Mouse (Mus musculus) heart, embryonic 12.5 days (tissue): ENCODE data around the gene Gna13. TPM values are rescaled to one million over a fixed set of nuclear protein-coding genes. Genes with fewer than 3 reads are reported as not detected.
A peak's percentile ranks its signal among the peaks of the same experiment; 100 is the strongest.

ENCODE experiments used
- ATAC-seq: fragments of 200-750 bp; cut with Nextera tagmentation; 2 replicates; pipeline ENCODE4 v1.8.0; 2017; ENCODE audit warnings: moderate TSS enrichment, moderate library complexity; ENCODE audit not compliant: insufficient number of reproducible peaks, low FRiP score
- H3K27ac ChIP-seq: fragments of 300-500 bp; sonication (generic); 2 replicates; pipeline ENCODE4 v1.5.1; 2016; ENCODE audit warnings: mild to moderate bottlenecking, moderate library complexity; ENCODE audit not compliant: poor library complexity, severe bottlenecking
- H3K27me3 ChIP-seq: fragments of 300-500 bp; sonication (generic); replicated peaks from 2 replicates; pipeline ENCODE4 v1.6.1; 2016; ENCODE audit warnings: mild to moderate bottlenecking, moderate library complexity
- H3K36me3 ChIP-seq: fragments of 300-500 bp; sonication (generic); 2 replicates; pipeline ENCODE4 v1.6.1; 2016; ENCODE audit warnings: mild to moderate bottlenecking, moderate library complexity
- H3K4me1 ChIP-seq: fragments of 300-500 bp; sonication (generic); replicated peaks from 2 replicates; pipeline ENCODE4 v1.6.1; 2016; ENCODE audit warnings: mild to moderate bottlenecking
- H3K4me2 ChIP-seq: fragments of 300-500 bp; sonication (generic); 2 replicates; pipeline ENCODE4 v1.6.1; 2016; ENCODE audit warnings: mild to moderate bottlenecking, moderate library complexity
- H3K4me3 ChIP-seq: fragments of 300-500 bp; sonication (generic); 2 replicates; pipeline ENCODE4 v1.5.1; 2016; ENCODE audit warnings: mild to moderate bottlenecking
- H3K9ac ChIP-seq: fragments of 300-500 bp; sonication (generic); 2 replicates; pipeline ENCODE4 v1.6.1; 2016; ENCODE audit warnings: mild to moderate bottlenecking, moderate library complexity
- H3K9me3 ChIP-seq: fragments of 300-500 bp; sonication (generic); replicated peaks from 2 replicates; pipeline ENCODE4 v1.6.1; 2016; ENCODE audit warnings: mild to moderate bottlenecking, moderate library complexity
- WGBS: fragments of 180-500 bp; shearing (Covaris S2); methylation state at CpG from one replicate; pipeline ENCODE4 v1.1.7; 2016; 5-methylcytosine and 5-hydroxymethylcytosine counted together
- polyA plus RNA-seq: library from polyadenylated mRNA; unstranded; fragments of >200 nt; fragmentation: Nextera tagmentation; extraction: Ambion mirVana; gene quantifications from 2 replicates; pipeline ENCODE4 v1.2.1, GENCODE M21; 2016

The Gna13 gene
- polyA plus RNA-seq, 1 experiment from 2014 or later = 21.6 TPM

- Histone ChIP-seq H3K27ac (no peak overlapping the region), H3K4me3 (no peak overlapping the region), H3K9me3 (no peaks in the 10 kb centered on the region), H3K27me3 (no peaks in the 10 kb centered on the region), H3K4me2 (no peak overlapping the region), H3K4me1 (peaks cover 9% of the 10 kb centered on the region), H3K36me3 (no peaks in the 10 kb centered on the region), H3K9ac (no peak overlapping the region)
- WGBS = 87% methylated on average over 5 of the region's 5 CpGs
- no peak for ATAC-seq
Measured at GRCm38 (mm10) chr11:109414802-109415201, 52.2 kb downstream of the Gna13 start.

GRCm38 (mm10) chr11:109416709-109417420 is 54.2 kb downstream of the Gna13 start:
- Histone ChIP-seq H3K9ac (no peak overlapping the region), H3K4me2 (no peak overlapping the region), H3K36me3 (no peaks in the 10 kb centered on the region), H3K27me3 (no peaks in the 10 kb centered on the region), H3K9me3 (0 out of 2 replicates have a peak, but pooled peaks cover under 1% of the 10 kb centered on the region), H3K27ac (no peak overlapping the region), H3K4me1 (peaks cover 10% of the 10 kb centered on the region), H3K4me3 (no peak overlapping the region)
- no peak for ATAC-seq
- WGBS = 70% methylated on average over 8 of the region's 8 CpGs

GRCm38 (mm10) chr11:109417472-109418040 is 54.9 kb downstream of the Gna13 start:
- WGBS = 78% methylated on average over 9 of the region's 9 CpGs
- Histone ChIP-seq H3K27me3 (no peaks in the 10 kb centered on the region), H3K4me1 (peaks cover 10% of the 10 kb centered on the region), H3K4me3 (no peak overlapping the region), H3K27ac (no peak overlapping the region), H3K9me3 (peaks cover 4% of the 10 kb centered on the region; the same call in 1 of the 2 replicates), H3K36me3 (no peaks in the 10 kb centered on the region), H3K9ac (no peak overlapping the region), H3K4me2 (no peak overlapping the region)
- ATAC-seq = no peak

GRCm38 (mm10) chr11:109419461-109419860 is 56.8 kb downstream of the Gna13 start:
- H3K36me3 ChIP-seq = no peaks in the 10 kb centered on the region
- H3K9me3 ChIP-seq = peaks cover 4% of the 10 kb centered on the region; the same call in 1 of the 2 replicates
- WGBS = 53% methylated on average over 4 of the region's 4 CpGs
- H3K4me3 ChIP-seq = no peak overlapping the region
- no peak overlapping the region for H3K9ac ChIP-seq
- H3K27ac ChIP-seq = no peak overlapping the region
- no peaks in the 10 kb centered on the region for H3K27me3 ChIP-seq
- H3K4me2 ChIP-seq = peak overlapping the region; percentile 29; the same call in 1 of the 2 replicates
- H3K4me1 ChIP-seq = peaks cover 10% of the 10 kb centered on the region
- no peak for ATAC-seq

GRCm38 (mm10) chr11:109419961-109420566 is 57.4 kb downstream of the Gna13 start:
- H3K4me2 ChIP-seq = peak overlapping the region; percentile 29

GRCm38 (mm10) chr11:109420567-109420962 is 57.9 kb downstream of the Gna13 start:
- H3K36me3 ChIP-seq = no peaks in the 10 kb centered on the region
- no peak for ATAC-seq
- 84% methylated on average over 14 of the region's 14 CpGs for WGBS
- no peak overlapping the region for H3K27ac ChIP-seq
- peaks cover 4% of the 10 kb centered on the region; the same call in 1 of the 2 replicates for H3K9me3 ChIP-seq
- H3K4me1 ChIP-seq = peaks cover 13% of the 10 kb centered on the region
- no peak overlapping the region for H3K4me3 ChIP-seq
- H3K9ac ChIP-seq = no peak overlapping the region
- H3K4me2 ChIP-seq = no peak overlapping the region
- H3K27me3 ChIP-seq = no peaks in the 10 kb centered on the region

More at GRCm38 (mm10) chr11:109419961-109420566, 57.4 kb downstream of the Gna13 start:
- Histone ChIP-seq H3K27me3 (no peaks in the 10 kb centered on the region), H3K9me3 (peaks cover 4% of the 10 kb centered on the region; the same call in 1 of the 2 replicates), H3K4me1 (peaks cover 11% of the 10 kb centered on the region), H3K4me3 (no peak overlapping the region), H3K27ac (no peak overlapping the region), H3K36me3 (no peaks in the 10 kb centered on the region), H3K9ac (no peak overlapping the region)
- ATAC-seq = no peak
- 42% methylated on average over 16 of the region's 16 CpGs for WGBS

- Histone ChIP-seq H3K4me2 (no peak overlapping the region), H3K9ac (no peak overlapping the region), H3K9me3 (peaks cover 4% of the 10 kb centered on the region; the same call in 1 of the 2 replicates), H3K27ac (no peak overlapping the region), H3K27me3 (no peaks in the 10 kb centered on the region), H3K4me3 (no peak overlapping the region), H3K4me1 (peaks cover 13% of the 10 kb centered on the region), H3K36me3 (no peaks in the 10 kb centered on the region)
- ATAC-seq = no peak
- WGBS = 74% methylated on average over 5 of the region's 5 CpGs
Measured at GRCm38 (mm10) chr11:109421205-109421604, 58.6 kb downstream of the Gna13 start.

GRCm38 (mm10) chr11:109422263-109422662 is 59.6 kb downstream of the Gna13 start:
- H3K4me1 ChIP-seq = peaks cover 16% of the 10 kb centered on the region
- no peaks in the 10 kb centered on the region for H3K36me3 ChIP-seq
- H3K9ac ChIP-seq = no peak overlapping the region
- H3K27ac ChIP-seq = no peak overlapping the region
- WGBS = 94% methylated on average over 4 of the region's 4 CpGs
- H3K4me2 ChIP-seq = no peak overlapping the region
- peaks cover 4% of the 10 kb centered on the region; the same call in 1 of the 2 replicates for H3K9me3 ChIP-seq
- H3K4me3 ChIP-seq = no peak overlapping the region
- ATAC-seq = no peak
- no peaks in the 10 kb centered on the region for H3K27me3 ChIP-seq

- H3K9me3 ChIP-seq = peaks cover 4% of the 10 kb centered on the region; the same call in 1 of the 2 replicates
- peaks cover 15% of the 10 kb centered on the region for H3K4me1 ChIP-seq
- WGBS = 79% methylated on average over 1 of the region's 1 CpGs
- no peaks in the 10 kb centered on the region for H3K27me3 ChIP-seq
- H3K4me3 ChIP-seq = no peak overlapping the region
- no peak overlapping the region for H3K9ac ChIP-seq
- no peak overlapping the region for H3K27ac ChIP-seq
- H3K4me2 ChIP-seq = no peak overlapping the region
- H3K36me3 ChIP-seq = no peaks in the 10 kb centered on the region
- ATAC-seq = no peak
Measured at GRCm38 (mm10) chr11:109423294-109423693, 60.7 kb downstream of the Gna13 start.

- Histone ChIP-seq H3K27ac (peak within 1 kb of the TSS; percentile 88), H3K9me3 (peaks cover 4% of the 10 kb centered on the region; the same call in 1 of the 2 replicates), H3K36me3 (peaks cover 23% of the 10 kb centered on the region), H3K4me1 (peaks cover 13% of the 10 kb centered on the region), H3K9ac (peak within 1 kb of the TSS; percentile 74), H3K27me3 (no peaks in the 10 kb centered on the region), H3K4me3 (peak within 1 kb of the TSS; percentile 68), H3K4me2 (peak within 1 kb of the TSS; percentile 72)
- under 1% methylated on average over 65 of the region's 65 CpGs for WGBS
- peak; percentile 98 for ATAC-seq
Measured at GRCm38 (mm10) chr11:109425392-109426271, 63.0 kb downstream of the Gna13 start, which contains the start of gene Amz2. Gene Amz2 (plus strand): TSS chr11:109425946.
